Mouse (Mus musculus) lung, postnatal 0 days (tissue): ENCODE results near the gene Smyd2. TPM values are rescaled to one million over a fixed set of nuclear protein-coding genes. Genes with fewer than 3 reads are reported as not detected.

Experiments used
- ATAC-seq: fragments of 200-750 bp; cut with Nextera tagmentation; 2 replicates; pipeline ENCODE4 v1.8.0; 2017; ENCODE audit warnings: moderate library complexity
- DNase-seq: peaks from one replicate; pipeline ENCODE4 v3.0.0-alpha.2; 2016; ENCODE audit warnings: low spot score
- H3K27ac ChIP-seq: fragments of 300-500 bp; sonication (generic); 2 replicates; pipeline ENCODE4 v1.5.1; 2014; ENCODE audit warnings: antibody characterized with exemption, mild to moderate bottlenecking, low read length, mixed read lengths
- H3K27me3 ChIP-seq: fragments of 300-500 bp; sonication (generic); replicated peaks from 2 replicates; pipeline ENCODE4 v1.6.1; 2014; ENCODE audit warnings: low read length, mixed read lengths; ENCODE audit not compliant: insufficient read depth
- H3K36me3 ChIP-seq: fragments of 300-500 bp; sonication (generic); 2 replicates; pipeline ENCODE4 v1.6.1; 2014; ENCODE audit warnings: low read length, mixed read lengths; ENCODE audit not compliant: insufficient read depth
- H3K4me1 ChIP-seq: fragments of 300-500 bp; sonication (generic); 2 replicates; pipeline ENCODE4 v1.6.1; 2014; ENCODE audit warnings: antibody characterized with exemption, low read depth, low read length, mixed read lengths; ENCODE audit not compliant: insufficient read depth
- H3K4me2 ChIP-seq: fragments of 300-500 bp; sonication (generic); replicated peaks from 2 replicates; pipeline ENCODE4 v1.6.1; 2014; ENCODE audit warnings: low read depth, mild to moderate bottlenecking, low read length, moderate library complexity, mixed read lengths
- H3K4me3 ChIP-seq: fragments of 300-500 bp; sonication (generic); 2 replicates; pipeline ENCODE4 v1.5.1; 2014; ENCODE audit warnings: low read depth, low read length
- H3K9ac ChIP-seq: fragments of 300-500 bp; sonication (generic); replicated peaks from 2 replicates; pipeline ENCODE4 v1.6.1; 2014; ENCODE audit warnings: low read depth, mild to moderate bottlenecking
- H3K9me3 ChIP-seq: fragments of 300-500 bp; sonication (generic); 2 replicates; pipeline ENCODE4 v1.6.1; 2016; ENCODE audit warnings: low read length, mixed read lengths
- CTCF ChIP-seq: IDR thresholded peaks from 2 replicates; pipeline ENCODE4 v1.5.1; 2016; ENCODE audit warnings: antibody characterized with exemption, mild to moderate bottlenecking
- EP300 ChIP-seq: IDR thresholded peaks from 2 replicates; pipeline ENCODE4 v1.6.1; 2016; ENCODE audit warnings: antibody characterized with exemption, mild to moderate bottlenecking, control low read depth
- WGBS: fragments of 180-500 bp; shearing (Covaris S2); extraction: QIAGEN DNeasy Blood & Tissue Kit; methylation state at CpG from one replicate; pipeline ENCODE4 v1.1.7; 2014; 5-methylcytosine and 5-hydroxymethylcytosine counted together
- polyA plus RNA-seq: library from polyadenylated mRNA; unstranded; fragments of >200 nt; fragmentation: Nextera tagmentation; extraction: Ambion mirVana; gene quantifications from 2 replicates; pipeline ENCODE4 v1.2.1, GENCODE M21; 2015

The Smyd2 gene
- polyA plus RNA-seq, 1 experiment from 2014 or later, result 35.9 TPM

GRCm38 (mm10) chr1:189866621-189867020 lies 55.5 kb downstream of the Smyd2 start:
- TF ChIP-seq EP300, result no peak
- Histone ChIP-seq H3K4me2 (no peak overlapping the region), H3K9ac (no peak overlapping the region), H3K36me3 (0 out of 2 replicates have a peak, but pooled peaks cover 8% of the 10 kb centered on the region), H3K27me3 (no peaks in the 10 kb centered on the region), H3K27ac (peak overlapping the region; percentile 86), H3K4me3 (no peak overlapping the region), H3K9me3 (no peaks in the 10 kb centered on the region), H3K4me1 (peaks cover 19% of the 10 kb centered on the region)
- DNase-seq (no peak), ATAC-seq (no peak)
- WGBS, result 63% methylated on average over 6 of the region's 6 CpGs

GRCm38 (mm10) chr1:189864846-189865560 lies 57.2 kb downstream of the Smyd2 start:
- H3K4me2 ChIP-seq, result no peak overlapping the region
- ATAC-seq (no peak), DNase-seq (no peak)
- H3K27ac ChIP-seq, result no peak overlapping the region
- H3K27me3 ChIP-seq, result no peaks in the 10 kb centered on the region
- H3K36me3 ChIP-seq, result 0 out of 2 replicates have a peak, but pooled peaks cover 8% of the 10 kb centered on the region
- no peak overlapping the region for H3K4me3 ChIP-seq
- TF ChIP-seq EP300 (no peak), CTCF (no peak)
- peaks cover 19% of the 10 kb centered on the region for H3K4me1 ChIP-seq
- H3K9ac ChIP-seq, result no peak overlapping the region
- no peaks in the 10 kb centered on the region for H3K9me3 ChIP-seq
- WGBS, result 89% methylated on average over 15 of the region's 15 CpGs

- WGBS, result 70% methylated on average over 9 of the region's 9 CpGs
- Histone ChIP-seq H3K27me3 (no peaks in the 10 kb centered on the region), H3K4me3 (no peak overlapping the region), H3K9ac (no peak overlapping the region), H3K4me2 (no peak overlapping the region), H3K9me3 (no peaks in the 10 kb centered on the region), H3K27ac (no peak overlapping the region), H3K4me1 (peaks cover 19% of the 10 kb centered on the region), H3K36me3 (0 out of 2 replicates have a peak, but pooled peaks cover 8% of the 10 kb centered on the region)
- ATAC-seq (no peak), DNase-seq (peak; percentile 43)
- TF ChIP-seq EP300 (no peak), CTCF (no peak; the same call in 1 of the 2 replicates)
Measured at GRCm38 (mm10) chr1:189864301-189864700, 57.9 kb downstream of the Smyd2 start.

GRCm38 (mm10) chr1:189863727-189864126 lies 58.4 kb downstream of the Smyd2 start:
- DNase-seq (no peak), ATAC-seq (no peak)
- TF ChIP-seq EP300 (no peak), CTCF (no peak)
- H3K4me1 ChIP-seq, result peaks cover 19% of the 10 kb centered on the region
- H3K9me3 ChIP-seq, result no peaks in the 10 kb centered on the region
- 96% methylated on average over 3 of the region's 3 CpGs for WGBS
- H3K27ac ChIP-seq, result no peak overlapping the region
- H3K36me3 ChIP-seq, result 0 out of 2 replicates have a peak, but pooled peaks cover 8% of the 10 kb centered on the region
- no peak overlapping the region for H3K9ac ChIP-seq
- H3K27me3 ChIP-seq, result no peaks in the 10 kb centered on the region
- no peak overlapping the region for H3K4me2 ChIP-seq
- no peak overlapping the region for H3K4me3 ChIP-seq

- Histone ChIP-seq H3K36me3 (0 out of 2 replicates have a peak, but pooled peaks cover 8% of the 10 kb centered on the region), H3K4me2 (no peak overlapping the region), H3K9me3 (no peaks in the 10 kb centered on the region), H3K27me3 (no peaks in the 10 kb centered on the region), H3K27ac (peak overlapping the region; percentile 79), H3K9ac (no peak overlapping the region), H3K4me1 (no peaks in the 10 kb centered on the region), H3K4me3 (no peak overlapping the region)
- DNase-seq (peak; percentile 58), ATAC-seq (peak; percentile 84)
- WGBS, result 38% methylated on average over 12 of the region's 12 CpGs
- TF ChIP-seq CTCF, result no peak
- TF ChIP-seq EP300, result no peak
Measured at GRCm38 (mm10) chr1:189860942-189861315, 61.2 kb downstream of the Smyd2 start.

- Histone ChIP-seq H3K4me3 (no peak overlapping the region), H3K27ac (peak overlapping the region; percentile 79), H3K4me1 (no peaks in the 10 kb centered on the region), H3K27me3 (no peaks in the 10 kb centered on the region), H3K9ac (no peak overlapping the region), H3K9me3 (no peaks in the 10 kb centered on the region), H3K4me2 (0 out of 2 replicates have a peak overlapping the region, but pooled peaks have one; percentile 3), H3K36me3 (0 out of 2 replicates have a peak, but pooled peaks cover 5% of the 10 kb centered on the region)
- 60% methylated on average over 17 of the region's 17 CpGs for WGBS
- peak; percentile 69 for ATAC-seq
- peak; percentile 81 for DNase-seq
- TF ChIP-seq EP300 (no peak; the same call in none of the 2 replicates), CTCF (peak; percentile 55)
Measured at GRCm38 (mm10) chr1:189860112-189860941, 61.8 kb downstream of the Smyd2 start.
